Mouse (Mus musculus): Measurements from ENCODE around the gene Dkc1. TPM values are rescaled to one million over a fixed set of nuclear protein-coding genes. Genes with fewer than 3 reads are reported as not detected.

Gene Dkc1
- polyA plus RNA-seq, 1 experiment from 2014 or later, result 128 TPM

DNA sequence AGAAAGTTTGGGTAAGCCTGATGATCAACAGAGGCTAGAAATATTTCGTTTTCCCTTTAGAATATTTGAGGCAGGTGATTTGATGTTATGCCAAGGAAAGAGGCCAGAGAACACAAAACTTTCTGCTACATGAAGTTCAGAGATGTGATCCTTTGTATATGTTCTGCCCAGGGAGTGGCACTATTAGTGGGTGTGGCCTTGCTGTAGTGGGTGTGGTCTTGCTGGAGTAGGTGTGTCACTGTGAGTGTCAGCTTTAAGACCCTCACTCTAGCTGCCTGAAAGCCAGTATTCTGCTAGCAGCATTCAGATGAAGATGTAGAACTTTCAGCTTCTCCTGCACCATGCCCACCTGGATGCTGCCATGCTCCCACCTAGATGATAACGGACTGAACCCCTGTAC, 54.6 kb downstream of the Dkc1 start:
- Histone ChIP-seq H3K9ac (no peak overlapping the region), H3K27ac (no peak overlapping the region), H3K36me3 (no peaks in the 10 kb centered on the region), H3K27me3 (no peaks in the 10 kb centered on the region), H3K9me3 (no peaks in the 10 kb centered on the region), H3K4me3 (no peak overlapping the region), H3K4me2 (no peak overlapping the region), H3K4me1 (no peaks in the 10 kb centered on the region)
- ATAC-seq (ENCODE audit: borderline replicate concordance, extremely low read depth, low FRiP score, low TSS enrichment), result no peak
- 76% methylated on average over 2 of the region's 2 CpGs for WGBS

GRCm38 (mm10) chrX:75152249-75152648, 56.6 kb downstream of the Dkc1 start:
- no peak overlapping the region for H3K4me3 ChIP-seq
- no peaks in the 10 kb centered on the region for H3K9me3 ChIP-seq
- H3K9ac ChIP-seq, result no peak overlapping the region
- H3K27ac ChIP-seq, result no peak overlapping the region
- H3K4me1 ChIP-seq, result no peaks in the 10 kb centered on the region
- ATAC-seq (ENCODE audit: borderline replicate concordance, extremely low read depth, low FRiP score, low TSS enrichment), result no peak
- no peaks in the 10 kb centered on the region for H3K36me3 ChIP-seq
- no peak overlapping the region for H3K4me2 ChIP-seq
- 40% methylated on average over 1 of the region's 1 CpGs for WGBS
- no peaks in the 10 kb centered on the region for H3K27me3 ChIP-seq

GRCm38 (mm10) chrX:75155576-75156243, 60.1 kb downstream of the Dkc1 start:
- 18% methylated on average over 26 of the region's 49 CpGs for WGBS
- ATAC-seq (ENCODE audit: borderline replicate concordance, extremely low read depth, low FRiP score, low TSS enrichment), result peak; percentile 90
- H3K27me3 ChIP-seq, result no peaks in the 10 kb centered on the region

More at GRCm38 (mm10) chrX:75155576-75156243, 60.1 kb downstream of the Dkc1 start:
- H3K27ac ChIP-seq, result no peak overlapping the region
- H3K4me1 ChIP-seq, result no peaks in the 10 kb centered on the region
- no peaks in the 10 kb centered on the region for H3K9me3 ChIP-seq
- peak overlapping the region; percentile 37 for H3K9ac ChIP-seq
- no peaks in the 10 kb centered on the region for H3K36me3 ChIP-seq
- peak overlapping the region; percentile 63 for H3K4me2 ChIP-seq
- H3K4me3 ChIP-seq, result peak overlapping the region; percentile 44

Other genes starting within 250 kb of the Dkc1 start
- gene Gab3, start 10.4 kb upstream of the Dkc1 start, polyA plus RNA-seq (2015; fragmentation: Nextera tagmentation; extraction: Ambion mirVana), result 7.7 and 8.5 TPM in 2 replicates
- gene Mpp1, start 35.2 kb downstream of the Dkc1 start, polyA plus RNA-seq (2015; fragmentation: Nextera tagmentation; extraction: Ambion mirVana), result 82.5 and 86.0 TPM in 2 replicates
- gene Smim9, start 67.9 kb downstream of the Dkc1 start, polyA plus RNA-seq (2015; fragmentation: Nextera tagmentation; extraction: Ambion mirVana), result not detected in 2 replicates

Data from lung, embryonic 15.5 days (tissue).